Mouse (Mus musculus): Measurements from ENCODE around the gene Ovch2. TPM values are rescaled to one million over a fixed set of nuclear protein-coding genes. Genes with fewer than 3 reads are reported as not detected.

The Ovch2 gene
- polyA plus RNA-seq (2017; shearing (Covaris generic)): not detected

GRCm38 (mm10) chr7:107801108-107801507, at the start of gene Ovch2:
Gene Ovch2, minus strand, starts transcription at chr7:107801208.

GRCm38 (mm10) chr7:107847390-107847789, 46.4 kb upstream of the Ovch2 start, which contains the start of gene Olfr470:
Gene Olfr470, minus strand, starts transcription at chr7:107847490.

GRCm38 (mm10) chr7:107825441-107825840, 24.4 kb upstream of the Ovch2 start, which contains the start of gene Olfr469:
Gene Olfr469, minus strand, starts transcription at chr7:107825541.

DNA sequence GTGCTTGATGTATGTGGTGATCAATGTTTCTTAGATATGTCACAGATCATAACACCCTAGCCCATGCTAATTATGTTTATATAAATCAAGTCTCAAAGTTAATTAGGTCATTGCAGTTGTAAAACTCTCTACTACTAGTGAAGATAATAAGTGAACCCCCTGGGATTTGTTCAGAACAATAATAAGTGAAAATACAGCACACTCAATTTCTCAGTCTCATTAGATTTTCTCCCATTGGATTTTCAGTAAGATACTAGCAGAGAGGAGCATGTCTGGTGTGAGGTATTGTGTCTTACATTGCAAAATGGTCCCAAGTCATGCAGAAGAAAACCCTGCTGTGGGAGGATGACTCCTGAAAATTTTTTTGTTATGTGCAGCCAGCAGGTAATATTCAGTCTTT, 11.0 kb upstream of the Ovch2 start, which contains the start of gene Olfr467:
Olfr467 (plus strand) TSS at position 301 of the 400 bp plus-strand sequence.

DNA sequence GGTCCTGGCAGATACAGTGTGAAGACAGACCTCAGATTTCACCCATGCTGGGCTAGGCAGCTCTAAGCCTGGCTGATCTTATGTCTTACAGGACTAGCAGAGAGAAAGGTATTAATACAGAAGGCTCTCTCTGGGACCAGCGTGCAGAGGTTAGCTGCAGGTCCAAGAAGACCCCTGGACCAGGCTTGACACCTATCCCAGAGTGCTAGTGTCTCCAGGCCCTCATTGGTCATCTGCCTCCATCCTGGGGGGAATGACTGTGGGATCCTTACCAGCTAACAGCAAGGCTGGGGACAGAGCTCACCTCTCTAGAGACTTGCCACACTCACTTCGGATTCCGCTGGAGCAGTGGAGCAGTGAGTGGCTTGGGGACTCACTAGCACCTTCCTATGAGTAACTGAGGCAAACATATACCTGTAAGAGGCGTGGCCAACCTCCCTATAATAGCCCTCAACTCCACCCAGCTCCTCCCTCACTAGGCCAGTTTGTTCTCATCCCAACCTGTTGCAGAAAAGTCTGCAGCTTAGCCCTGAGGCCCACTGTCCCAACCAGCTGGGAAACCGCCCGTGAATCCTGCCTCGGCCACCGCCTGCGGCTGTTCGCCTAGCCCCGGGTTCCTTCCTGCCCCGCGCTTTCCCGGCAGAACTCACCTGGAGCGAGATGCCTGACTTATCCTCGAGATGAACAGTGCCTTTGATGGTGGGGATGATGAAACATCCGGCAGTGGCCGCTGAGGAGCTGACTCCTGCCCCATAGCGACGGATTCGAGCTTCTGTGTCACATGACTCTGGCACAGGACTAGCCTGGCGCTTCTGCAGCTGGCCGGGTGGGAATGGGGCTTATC, 43.5 kb downstream of the Ovch2 start, which contains the start of gene Cyb5r2:
Cyb5r2 (minus strand) TSS at position 725 of the 844 bp plus-strand sequence.

Other genes starting within 250 kb of the Ovch2 start
- not detected for gene Olfml1, start 233.8 kb downstream of the Ovch2 start, polyA plus RNA-seq (2017; shearing (Covaris generic))
- 0.63 TPM for gene Ppfibp2, start 206.0 kb downstream of the Ovch2 start, polyA plus RNA-seq (2017; shearing (Covaris generic))
- not detected for gene 5330417H12Rik, start 176.0 kb downstream of the Ovch2 start, polyA plus RNA-seq (2017; shearing (Covaris generic))
- gene Cyb5r2, start 43.2 kb downstream of the Ovch2 start, polyA plus RNA-seq (2017; shearing (Covaris generic)): not detected
- not detected for gene Olfr467, start 11.1 kb upstream of the Ovch2 start, polyA plus RNA-seq (2017; shearing (Covaris generic))
- not detected for gene Olfr469, start 24.3 kb upstream of the Ovch2 start, polyA plus RNA-seq (2017; shearing (Covaris generic))
- gene Olfr470, start 46.3 kb upstream of the Ovch2 start, polyA plus RNA-seq (2017; shearing (Covaris generic)): not detected
- 0.06 TPM for gene Olfr472, start 96.7 kb upstream of the Ovch2 start, polyA plus RNA-seq (2017; shearing (Covaris generic))
- not detected for gene Olfr473, start 129.2 kb upstream of the Ovch2 start, polyA plus RNA-seq (2017; shearing (Covaris generic))
- not detected for gene Olfr474, start 153.4 kb upstream of the Ovch2 start, polyA plus RNA-seq (2017; shearing (Covaris generic))
- gene Olfr476, start 163.6 kb upstream of the Ovch2 start, polyA plus RNA-seq (2017; shearing (Covaris generic)): not detected
- gene Olfr477, start 185.5 kb upstream of the Ovch2 start, polyA plus RNA-seq (2017; shearing (Covaris generic)): not detected
- gene Olfr478, start 232.8 kb upstream of the Ovch2 start, polyA plus RNA-seq (2017; shearing (Covaris generic)): not detected
- gene Olfr479, start 249.5 kb upstream of the Ovch2 start, polyA plus RNA-seq (2017; shearing (Covaris generic)): not detected